Mouse (Mus musculus) small intestine, adult 2 months (tissue): Measurements from ENCODE around the gene Fchsd2.

Source experiments
- CTCF ChIP-seq: fragments of 200-500 bp; IDR thresholded peaks from 2 replicates; pipeline ENCODE4 v1.5.1; 2012; ENCODE audit warnings: low read depth, mild to moderate bottlenecking, control low read depth, inconsistent platforms, low read length, moderate library complexity, mixed read lengths; ENCODE audit not compliant: insufficient replicate concordance, insufficient read length; ENCODE audit errors: extremely low read depth
- POLR2A ChIP-seq: fragments of 200-500 bp; IDR thresholded peaks from 2 replicates; pipeline ENCODE4 v1.6.1; 2012; ENCODE audit warnings: low read depth, mild to moderate bottlenecking, control low read depth, inconsistent platforms, low read length, moderate library complexity

- TF ChIP-seq POLR2A (no peak), CTCF (no peak)
Observed at GRCm38 (mm10) chr7:101287820-101288219, 195.2 kb downstream of the Fchsd2 start.
